Mouse (Mus musculus) inflammation-experienced regulatory T-cells, adult 6 months (primary cell): Measurements from ENCODE around the gene Dnajc1. TPM values are rescaled to one million over a fixed set of nuclear protein-coding genes. Genes with fewer than 3 reads are reported as not detected.

Experiments used
- ATAC-seq: one replicate; pipeline ENCODE4 v1.8.0; 2017
- polyA plus RNA-seq, 3 experiments: library from polyadenylated mRNA; unstranded; fragments of 100-300 nt; shearing (Covaris generic); gene quantifications; one replicate each; pipeline ENCODE4 v1.2.1; 2017

Gene Dnajc1
- polyA plus RNA-seq, 3 experiments from 2014 or later: 23.5 to 38.2 (median 26.8) TPM

DNA sequence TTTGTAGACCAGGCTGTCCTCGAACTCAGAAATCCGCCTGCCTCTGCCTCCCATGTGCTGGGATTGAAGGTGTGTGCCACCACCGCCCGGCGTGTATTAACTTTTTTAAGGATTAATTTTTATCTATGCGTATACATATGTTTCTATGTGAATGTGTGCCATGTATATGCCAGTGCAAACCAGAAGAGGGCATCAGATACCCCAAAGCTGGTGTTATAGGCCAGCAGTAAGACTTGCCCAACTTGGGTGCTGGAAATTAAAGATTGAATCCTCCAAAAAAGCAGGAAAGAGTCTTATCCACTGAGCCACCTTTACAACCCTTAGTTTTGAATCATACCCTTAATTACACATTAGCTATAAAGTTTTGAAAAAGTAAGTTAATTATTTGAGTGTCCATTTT is 107.5 kb downstream of the Dnajc1 start:
- ATAC-seq: no peak

DNA sequence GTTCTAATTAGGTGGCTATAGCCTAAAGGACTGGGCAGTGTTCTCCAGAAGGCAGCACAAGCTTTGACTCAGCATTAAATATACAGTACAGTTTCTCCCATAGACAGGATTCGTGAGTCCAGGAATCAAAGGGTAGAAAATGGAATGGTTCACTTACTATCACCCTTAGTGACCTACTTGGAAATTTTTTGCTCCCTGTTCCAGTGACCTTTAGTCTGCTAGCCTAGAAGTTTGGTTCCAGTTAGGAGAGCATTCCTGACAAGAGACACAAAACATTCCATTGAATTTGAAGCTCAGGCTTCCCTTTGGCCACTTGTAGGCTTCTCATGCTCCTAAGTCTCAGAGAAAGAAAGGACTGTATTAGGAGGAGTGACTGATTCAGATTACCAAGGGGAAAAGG is 126.9 kb downstream of the Dnajc1 start:
- no peak for ATAC-seq

DNA sequence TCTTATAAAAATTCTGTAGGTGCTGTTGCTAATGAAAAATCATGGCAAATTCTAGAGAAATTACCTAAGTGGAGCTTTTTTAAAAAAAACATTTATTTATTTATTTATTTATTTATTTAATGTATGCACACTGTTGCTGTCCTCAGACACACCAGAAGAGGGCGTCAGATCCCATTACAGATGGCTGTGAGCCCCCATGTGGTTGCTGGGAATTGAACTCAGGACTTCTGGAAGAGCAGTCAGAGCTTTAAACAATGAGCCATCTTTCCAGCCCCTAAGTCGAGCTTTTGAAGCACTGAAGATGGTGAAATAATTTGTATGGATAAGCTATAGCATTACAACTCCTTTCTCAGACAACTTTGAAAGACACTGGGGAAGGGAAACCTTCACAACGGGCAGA is 128.1 kb downstream of the Dnajc1 start:
- ATAC-seq: no peak

DNA sequence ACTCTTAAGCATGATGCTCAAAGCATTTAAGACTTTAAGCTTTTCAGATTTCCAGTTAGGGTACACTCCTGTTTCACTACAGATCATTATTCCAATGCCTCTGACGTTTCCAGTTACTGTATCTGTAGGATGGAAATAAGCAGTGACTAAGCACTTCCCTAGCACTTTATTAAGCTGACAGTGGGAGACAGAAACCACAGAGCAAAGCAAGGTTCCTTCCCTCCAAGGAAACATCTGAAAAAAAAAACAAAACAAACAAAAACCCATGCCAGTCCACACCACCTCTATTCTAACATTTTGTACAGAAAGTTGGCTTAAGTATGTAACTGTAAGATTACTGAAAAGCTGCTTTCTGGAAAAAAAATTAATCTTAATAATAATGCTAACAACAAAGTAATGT is 130.3 kb downstream of the Dnajc1 start:
- no peak for ATAC-seq

DNA sequence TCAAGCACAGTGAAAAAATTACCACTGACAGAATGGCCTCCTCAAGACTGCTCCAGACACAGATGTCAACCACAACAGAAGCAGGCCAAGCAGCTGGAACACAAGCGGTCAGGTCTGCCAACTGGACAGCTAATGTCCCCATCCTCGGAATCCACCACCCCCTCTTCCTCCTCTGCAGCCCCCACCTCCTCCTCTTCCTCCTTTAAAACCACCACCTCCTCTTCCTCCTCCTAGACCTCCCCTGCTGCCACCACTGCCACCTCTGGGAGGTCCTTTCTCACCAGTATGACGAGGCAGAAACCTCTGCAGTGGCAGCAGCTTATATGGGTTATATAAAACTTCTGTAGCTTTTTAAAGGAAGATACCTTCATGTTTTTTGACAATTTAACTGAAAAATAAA is 143.4 kb downstream of the Dnajc1 start:
- ATAC-seq: no peak

DNA sequence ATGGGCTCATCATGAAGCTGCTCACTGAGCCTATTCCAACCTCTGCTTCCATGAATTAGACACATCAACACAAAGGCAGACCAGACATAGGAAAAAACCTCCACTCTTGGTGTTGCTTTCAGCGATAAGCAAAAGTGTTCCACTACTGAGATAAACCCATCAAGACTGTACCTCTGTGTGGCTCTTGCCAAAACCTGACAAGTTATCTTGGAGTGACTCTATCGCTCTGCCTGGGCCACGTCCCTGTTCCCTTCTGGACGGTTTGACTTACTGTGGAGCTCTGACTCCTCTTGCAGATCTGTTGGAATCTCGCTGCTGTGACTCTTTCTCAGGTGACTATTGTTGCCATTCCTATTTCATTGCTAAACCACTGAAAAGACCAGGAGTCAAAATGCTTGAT is 157.1 kb downstream of the Dnajc1 start:
- ATAC-seq: no peak

DNA sequence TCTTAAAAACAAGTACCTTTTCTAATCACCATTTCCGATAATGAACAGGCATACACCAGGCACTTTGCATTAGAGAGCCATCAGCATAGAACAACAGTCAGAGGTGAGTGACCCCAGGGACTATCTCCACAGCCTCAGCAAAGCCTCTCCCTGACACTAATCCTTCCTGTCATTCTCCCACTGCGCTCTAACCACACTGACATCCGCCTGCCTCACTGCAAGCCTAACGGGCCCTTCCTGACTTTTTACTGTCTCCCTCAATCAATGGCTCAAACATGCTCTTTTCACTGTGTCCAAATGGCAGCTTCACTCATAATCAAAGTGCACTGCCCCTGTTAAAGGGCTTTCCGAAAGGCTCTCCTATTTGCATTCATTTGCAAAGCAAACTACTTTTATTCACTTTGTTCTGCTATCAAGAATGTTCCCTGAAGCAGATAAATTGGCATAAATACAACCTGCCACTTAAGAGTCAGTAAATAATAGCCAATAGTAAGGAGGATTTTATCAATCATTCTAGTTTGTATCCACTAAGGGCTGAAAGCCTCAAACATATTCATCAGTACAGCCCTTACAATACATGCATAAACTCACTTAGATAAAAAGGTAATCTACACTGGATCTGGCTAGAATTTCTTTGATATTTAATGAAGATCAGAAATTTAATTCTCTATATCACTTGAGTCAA is 159.6 kb downstream of the Dnajc1 start:
- no peak for ATAC-seq

DNA sequence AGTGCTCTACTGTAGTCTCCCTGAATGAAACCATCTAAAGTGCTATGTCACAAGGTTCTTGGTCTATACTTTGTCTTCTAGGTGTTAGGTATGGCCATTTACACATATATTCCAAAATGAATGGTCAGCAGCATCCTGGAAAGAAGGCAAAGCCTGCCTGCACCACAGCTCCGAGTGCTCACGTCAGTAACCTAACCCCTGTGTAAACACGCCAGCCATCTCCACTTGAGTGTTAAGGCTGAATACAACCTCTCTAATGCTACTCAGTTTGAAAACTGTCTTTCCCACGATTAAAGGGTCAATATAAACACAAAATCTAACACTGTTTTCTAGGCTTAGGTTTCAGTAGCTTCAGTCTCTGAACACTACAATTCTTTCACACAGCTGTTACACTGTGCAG is 161.5 kb downstream of the Dnajc1 start:
- ATAC-seq: no peak

DNA sequence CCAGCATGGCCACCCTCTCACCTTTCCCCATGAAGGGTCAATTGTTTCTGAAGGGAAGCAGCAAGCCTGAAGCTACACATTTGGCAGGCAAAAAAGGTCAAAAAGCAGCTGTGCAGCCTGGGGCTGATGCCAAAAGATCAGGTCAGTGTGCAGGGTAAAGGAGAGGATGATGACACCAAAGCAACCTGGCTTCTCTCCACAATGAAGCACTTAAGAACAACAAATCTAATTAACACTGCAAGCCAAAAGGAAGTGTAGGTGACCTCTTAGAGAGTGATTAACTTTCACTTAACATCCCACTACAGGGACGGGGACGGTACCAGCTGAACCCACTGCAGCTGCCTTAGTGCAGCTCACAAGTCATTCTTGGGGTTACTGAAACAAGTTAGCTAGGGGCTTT is 163.4 kb downstream of the Dnajc1 start:
- ATAC-seq: no peak

DNA sequence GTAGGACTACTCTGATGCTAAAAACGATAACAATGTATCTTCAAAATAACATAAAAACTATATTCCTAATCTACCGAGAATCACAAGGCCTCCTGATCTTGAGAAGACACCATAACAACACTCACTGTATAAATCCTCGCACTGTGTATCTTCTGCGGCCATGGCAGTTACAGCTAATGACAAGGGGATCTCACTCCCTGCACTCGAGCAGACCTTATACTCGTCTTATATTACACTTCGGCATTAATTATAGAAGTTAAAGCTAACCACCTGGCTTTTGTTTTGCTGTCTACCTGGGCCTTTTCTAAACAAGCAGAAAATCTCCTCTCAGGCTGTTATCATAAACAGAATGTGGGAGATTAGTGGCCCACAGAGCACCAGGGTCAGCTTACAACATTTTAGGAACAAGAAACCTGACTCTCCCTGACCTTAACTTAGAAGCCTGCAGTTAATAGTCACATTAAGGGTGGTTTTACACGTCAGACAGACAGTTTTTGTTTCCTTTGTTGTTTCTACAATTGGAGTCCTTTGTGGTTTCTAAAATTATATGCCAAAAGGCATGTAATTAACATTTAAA is 164.1 kb downstream of the Dnajc1 start:
- no peak for ATAC-seq

DNA sequence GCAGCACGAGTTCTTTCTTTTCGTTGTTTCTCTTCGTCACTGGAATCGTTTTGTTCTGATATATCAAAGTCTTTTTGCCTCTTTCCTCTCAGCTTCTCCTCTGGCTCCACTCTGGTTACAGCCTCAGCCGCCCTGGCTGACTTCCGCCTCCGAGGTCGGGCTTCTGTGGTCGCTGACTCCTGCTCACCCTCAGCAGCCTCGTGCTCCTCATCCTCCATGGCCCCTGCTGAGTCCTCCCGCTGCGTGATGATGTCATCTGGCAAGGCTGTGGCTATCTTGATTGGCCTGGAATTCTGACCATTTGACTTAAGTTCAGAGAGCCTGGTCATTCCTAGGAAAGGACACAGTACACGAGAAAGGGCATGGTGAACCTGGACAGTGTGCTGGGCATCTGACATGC is 173.1 kb downstream of the Dnajc1 start:
- ATAC-seq: no peak

DNA sequence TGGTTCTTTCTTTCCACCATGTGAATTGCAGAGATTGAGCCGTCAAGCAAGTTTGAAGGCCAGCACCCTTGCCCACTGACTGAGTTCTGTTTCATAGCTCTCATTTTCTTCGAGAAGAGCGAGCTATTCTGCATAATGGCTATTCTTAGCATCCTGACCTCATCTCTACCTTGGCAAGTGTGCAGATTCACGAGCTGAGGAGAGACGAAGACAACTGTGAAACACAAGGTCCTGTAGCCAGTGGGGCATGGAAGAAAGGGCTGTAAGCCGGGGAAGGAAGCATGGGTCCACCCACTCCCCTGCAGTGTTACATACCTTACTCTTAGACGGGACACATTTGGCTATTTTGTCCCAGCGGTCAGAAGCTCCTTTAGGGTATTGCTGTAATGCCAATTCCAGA is 173.5 kb downstream of the Dnajc1 start:
- no peak for ATAC-seq

DNA sequence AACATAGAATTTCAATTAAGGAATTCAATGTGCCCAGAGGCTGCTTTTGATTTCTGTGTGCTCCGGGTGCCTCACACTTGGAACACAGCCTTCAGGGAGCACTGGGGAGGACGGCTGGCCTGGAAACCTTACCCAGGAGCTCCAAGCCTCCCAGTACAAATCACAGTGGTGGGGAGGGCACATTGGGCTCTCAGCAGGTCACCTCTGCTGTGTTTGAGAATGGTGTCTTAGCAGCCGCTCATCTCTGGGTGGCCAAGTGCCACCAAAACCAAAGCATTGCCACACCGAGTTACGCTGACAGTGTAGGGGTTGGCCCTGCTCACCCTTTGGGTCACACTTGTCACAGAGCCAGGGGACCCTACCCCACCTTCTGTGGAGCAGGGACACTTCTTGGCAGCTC is 174.1 kb downstream of the Dnajc1 start:
- ATAC-seq: no peak

DNA sequence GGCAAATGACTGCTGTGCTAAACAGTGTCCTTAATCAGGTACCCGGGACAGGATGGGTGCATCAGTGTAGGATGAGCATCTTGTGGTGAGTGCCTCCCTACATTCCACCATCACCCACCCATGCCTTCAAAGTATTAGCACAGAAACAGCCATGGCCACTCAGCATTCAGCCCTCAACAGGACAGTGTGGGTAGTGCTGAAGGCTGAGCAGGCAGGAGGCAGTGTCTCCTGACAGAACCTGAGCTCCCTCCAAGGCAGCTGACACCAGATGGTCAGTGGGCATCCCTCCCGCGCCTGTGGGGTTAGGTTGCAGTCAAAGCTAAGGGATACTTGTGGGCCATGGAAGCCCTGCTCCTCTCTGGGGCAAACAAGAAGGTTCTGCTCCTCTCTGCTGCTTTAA is 174.8 kb downstream of the Dnajc1 start:
- ATAC-seq: no peak

DNA sequence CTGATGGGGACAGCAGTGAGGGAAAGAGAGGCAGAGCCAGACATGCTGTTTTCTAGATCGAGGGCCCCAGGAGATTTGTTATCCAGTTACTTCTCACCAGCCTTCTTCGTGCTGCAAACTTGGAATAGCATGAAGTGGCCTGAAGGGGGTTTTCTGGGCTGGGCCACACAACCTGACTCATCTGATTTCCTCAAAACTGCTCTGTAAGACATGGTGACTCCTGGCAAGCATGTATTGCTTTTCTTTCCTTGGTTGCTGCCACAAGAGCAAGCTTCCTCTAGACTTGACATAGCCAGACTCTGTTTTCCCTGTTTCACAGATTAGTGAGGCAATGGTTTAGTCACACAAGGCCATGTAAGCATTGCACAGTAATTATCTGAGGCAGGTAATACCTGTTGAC is 178.6 kb downstream of the Dnajc1 start:
- no peak for ATAC-seq

DNA sequence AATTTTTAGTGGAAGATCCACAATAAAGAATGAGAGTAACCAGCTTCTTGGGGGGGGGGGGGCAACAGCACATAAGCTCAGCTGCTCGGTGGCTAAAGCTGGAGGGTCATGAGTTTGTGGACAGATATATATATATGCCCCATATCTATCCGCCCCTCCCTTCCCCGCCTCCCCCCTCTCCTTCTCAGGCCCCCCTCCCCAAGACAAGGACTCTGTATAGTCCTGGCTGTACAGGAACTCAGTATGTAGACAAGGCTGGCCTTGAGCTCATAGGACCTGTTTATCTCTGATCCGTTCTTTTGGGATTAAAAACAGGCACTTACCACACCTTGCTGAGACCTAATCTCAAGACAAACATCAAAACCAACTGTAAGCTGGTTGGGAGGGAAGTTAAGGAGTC is 182.7 kb downstream of the Dnajc1 start:
- no peak for ATAC-seq

DNA sequence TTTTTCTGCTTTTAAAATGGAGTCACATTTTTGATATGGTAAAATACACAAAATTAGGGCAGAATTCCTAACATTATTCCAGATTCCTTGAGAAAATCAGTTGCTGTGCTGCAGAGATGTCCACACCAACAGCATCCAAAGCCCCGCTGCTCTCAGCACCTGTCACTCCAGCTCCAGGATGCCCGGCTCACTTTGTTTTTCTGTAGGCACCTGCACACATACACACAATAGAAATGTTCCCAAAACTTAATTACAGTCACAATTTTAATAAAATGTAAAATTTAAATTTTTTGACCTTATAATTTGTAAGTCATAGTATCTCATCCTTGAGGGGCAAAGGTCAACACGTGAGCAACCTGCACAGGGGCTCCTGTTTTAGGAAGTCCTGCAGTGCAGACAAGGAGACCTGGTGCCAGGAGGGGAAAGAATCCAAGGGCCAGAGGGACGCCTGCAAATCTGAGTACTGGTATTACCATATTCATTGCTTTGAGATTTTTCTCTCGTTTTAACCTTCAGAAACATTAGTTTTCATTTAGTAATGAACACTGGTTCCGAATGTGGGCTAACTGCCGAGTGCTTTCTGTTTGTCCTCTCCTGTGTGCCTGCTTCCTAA is 183.3 kb downstream of the Dnajc1 start:
- no peak for ATAC-seq

DNA sequence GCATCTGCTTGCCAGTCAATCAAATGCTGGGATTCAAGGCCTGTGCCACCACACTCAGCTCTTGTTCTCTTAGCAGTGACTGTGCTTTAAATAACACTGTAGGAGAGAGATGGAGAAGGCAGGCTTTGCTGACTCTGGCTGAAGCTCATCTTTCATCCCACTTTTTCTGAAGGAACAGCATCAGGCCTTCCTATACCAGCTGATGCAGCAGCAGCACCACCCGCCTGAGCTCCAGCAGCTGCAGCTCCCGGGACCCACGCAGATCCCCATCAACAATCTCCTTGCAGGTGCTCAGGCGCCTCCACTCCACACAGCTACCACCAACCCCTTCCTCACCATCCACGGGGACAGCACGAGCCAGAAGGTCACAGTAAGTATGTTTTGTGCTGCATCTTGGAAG is 184.1 kb downstream of the Dnajc1 start:
- ATAC-seq: no peak

DNA sequence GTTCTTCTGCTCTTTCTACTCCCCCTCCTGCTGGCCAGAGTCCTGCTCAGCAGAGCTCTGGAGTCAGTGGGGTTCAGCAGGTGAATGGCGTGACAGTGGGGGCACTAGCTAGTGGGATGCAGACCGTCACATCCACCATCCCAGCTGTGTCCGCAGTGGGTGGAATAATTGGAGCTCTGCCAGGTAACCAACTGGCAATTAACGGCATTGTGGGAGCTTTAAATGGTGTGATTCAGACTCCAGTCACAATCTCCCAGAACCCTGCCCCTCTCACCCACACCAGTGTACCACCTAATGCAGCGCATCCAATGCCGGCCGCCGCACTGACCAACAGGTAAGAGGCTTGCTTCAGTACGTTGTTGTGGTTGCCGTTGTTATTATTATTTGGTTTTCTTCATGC is 185.8 kb downstream of the Dnajc1 start:
- no peak for ATAC-seq

DNA sequence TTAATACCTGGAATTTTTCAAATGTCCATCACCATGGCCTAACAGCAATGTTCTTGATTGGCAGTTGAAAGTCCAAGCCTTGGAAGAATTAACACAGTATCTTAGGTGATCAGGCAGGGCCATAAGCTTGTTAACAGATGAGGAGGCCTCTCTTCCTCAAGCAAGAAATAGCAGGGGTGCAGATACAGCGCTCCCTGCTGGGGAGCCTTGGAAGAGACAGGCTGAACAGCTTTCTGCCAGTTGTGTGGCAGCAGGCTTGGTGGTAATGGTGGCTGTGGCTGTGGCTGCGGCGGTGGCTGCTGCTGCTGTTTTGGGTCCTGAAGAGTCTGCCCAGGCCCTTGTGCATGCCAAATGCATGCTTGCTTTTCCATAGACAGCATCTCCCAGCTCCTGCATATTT is 187.5 kb downstream of the Dnajc1 start:
- ATAC-seq: peak; percentile 88

DNA sequence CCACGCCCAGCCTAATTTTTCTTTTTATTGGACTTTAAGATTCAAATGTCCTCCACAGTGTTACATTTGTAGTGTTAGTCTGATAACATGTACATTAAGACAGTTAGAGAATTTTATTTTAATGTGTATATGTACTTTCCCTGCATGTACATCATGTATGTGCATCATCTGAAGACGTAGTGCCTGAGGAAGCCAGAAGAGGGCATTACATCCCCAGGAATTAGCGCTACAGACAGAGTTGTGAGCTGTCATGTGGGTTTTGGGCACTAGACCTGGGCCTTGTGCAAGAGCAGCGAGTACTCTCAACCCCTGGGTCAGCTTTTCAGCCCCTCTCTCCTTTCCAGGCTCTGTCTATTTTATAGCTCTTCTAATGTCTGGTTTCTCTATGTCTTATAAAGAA is 189.7 kb downstream of the Dnajc1 start:
- ATAC-seq: no peak

DNA sequence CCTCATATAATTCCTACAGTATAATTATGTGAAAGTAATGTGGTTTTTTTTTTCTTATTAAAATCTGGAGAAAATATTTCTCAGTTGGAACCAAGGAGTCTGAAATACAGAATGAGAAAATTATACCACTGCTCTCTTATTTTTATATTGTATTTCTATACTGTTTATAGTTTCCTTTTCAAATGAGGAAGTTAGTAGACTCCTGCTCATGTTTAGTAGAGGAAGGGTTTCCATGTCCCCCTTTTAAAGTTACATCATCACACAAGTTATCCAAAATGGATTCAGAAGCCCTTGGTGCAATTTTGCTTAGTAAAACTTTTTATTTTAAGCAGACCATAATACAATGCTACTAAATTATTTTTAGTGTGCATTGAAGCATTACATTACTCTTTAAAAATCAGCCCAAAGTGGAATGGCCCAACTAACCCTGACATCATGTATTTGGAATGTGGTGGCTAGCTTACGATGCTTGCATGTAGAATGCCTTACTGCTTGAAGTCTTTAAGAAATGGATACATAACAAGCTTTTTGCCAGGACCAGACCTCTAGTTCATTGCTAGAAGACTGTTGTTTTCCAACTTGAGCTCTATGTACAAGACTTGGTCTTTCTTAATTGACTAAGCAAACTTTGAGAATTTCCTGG is 190.7 kb downstream of the Dnajc1 start:
- no peak for ATAC-seq

DNA sequence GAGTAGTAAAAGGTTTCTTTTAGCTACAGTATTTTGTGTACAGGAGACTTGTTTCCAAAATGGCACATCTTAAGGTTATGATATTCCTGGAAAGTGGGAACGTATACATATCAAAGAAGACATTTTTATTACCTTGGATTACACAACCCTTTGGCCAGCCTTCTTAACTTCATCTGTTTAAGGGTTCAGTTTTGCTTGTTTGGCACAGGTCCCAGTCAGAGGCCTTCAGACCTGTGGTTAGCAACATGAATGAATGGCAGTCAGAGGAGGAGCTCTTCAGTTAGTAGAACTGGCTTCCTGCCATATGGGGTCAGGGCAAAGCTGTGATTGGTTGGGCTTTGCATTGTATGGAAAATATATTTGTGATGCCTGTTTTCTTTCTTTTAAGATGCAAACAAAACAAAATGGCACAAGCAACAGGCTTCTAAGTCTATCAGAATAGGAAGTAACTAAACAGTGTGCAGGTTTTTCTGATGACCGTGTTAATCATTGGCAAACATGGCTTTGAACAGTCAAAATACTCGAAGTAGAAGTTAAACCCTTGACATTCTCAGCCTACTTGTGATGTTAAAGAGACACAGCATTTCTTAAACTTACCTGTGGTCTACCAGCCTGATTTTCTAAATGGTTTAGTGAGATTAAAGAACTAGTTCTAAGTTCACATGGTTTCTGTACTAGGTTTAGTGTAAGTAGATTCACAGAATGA is 196.8 kb downstream of the Dnajc1 start:
- ATAC-seq: peak; percentile 41
